In the genomic region with DNA sequence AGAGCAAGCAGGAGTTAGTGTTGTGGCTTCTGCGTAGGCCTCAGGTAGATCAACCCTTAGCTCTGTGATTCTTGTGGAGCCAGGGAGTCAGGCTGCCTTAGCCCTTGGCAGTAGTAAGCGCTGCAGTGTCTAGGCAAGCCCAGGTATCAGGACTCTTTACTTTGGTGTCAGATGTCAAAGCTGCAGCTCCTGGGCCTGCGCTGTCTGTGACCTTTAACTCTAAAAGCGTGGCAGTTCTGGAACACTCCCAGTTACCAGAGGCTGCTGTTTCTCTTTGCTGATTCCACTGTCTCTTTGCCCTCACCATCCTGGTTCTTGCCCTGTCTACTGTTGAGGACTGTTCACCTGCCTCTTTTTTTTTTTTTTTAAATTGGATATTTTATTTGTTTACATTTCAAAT, we compare ENCODE assay signal across 20 mouse cellular contexts. TPM values are rescaled to one million over a fixed set of nuclear protein-coding genes. Genes with fewer than 3 reads are reported as not detected.
DNase-seq lines count a peak whose midpoint lies in the region; ATAC-seq and TF ChIP-seq lines count a peak whose summit lies in the region.
"Had no signal": no experiment of that assay in that cellular context is flagged by ENCODE, and none has a peak within 500 bp of the region (broad histone marks: within the 10 kb centered on the region; RNA-seq: fewer than 3 reads in every experiment).

No protein-coding gene starts in this region.

- 58% methylated on average over 4 of the region's 4 CpGs for WGBS in stomach, embryonic 15.5 days
- 50% methylated on average over 4 of the region's 4 CpGs for WGBS in stomach, postnatal 0 days
- WGBS in liver, embryonic 16.5 days (ENCODE audit: insufficient replicate concordance), result 59% methylated on average over 4 of the region's 4 CpGs

- DNase-seq in gastrocnemius, adult 2 months, result peak; percentile 26
- no peak for DNase-seq in gastrocnemius, postnatal 36 days
- DNase-seq in stomach, postnatal 0 days (ENCODE audit: low spot score), result no peak
- DNase-seq in right cerebral cortex, postnatal 25 days, result no peak
- no peak for DNase-seq in layer of hippocampus, postnatal 14 days (ENCODE audit: low spot score in 2 of 2)
- DNase-seq: adrenal gland, postnatal 10 days; cerebellum, adult 11-12 months; cerebellum, adult 9-10 months; cerebellum, postnatal 25 days; gastrocnemius, postnatal 14 days; heart, postnatal 10 days; heart, postnatal 4 days had no signal

- no peak for TF ChIP-seq CTCF in gastrocnemius, adult 2 months (IDR thresholded peaks at IDR 0.05)
- no peak for TF ChIP-seq CTCF in stomach, postnatal 0 days (IDR thresholded peaks at IDR 0.05; ENCODE audit: low read depth)

- H3K4me1 ChIP-seq in stomach, embryonic 15.5 days, result no peaks in the 10 kb centered on the region
- no peaks in the 10 kb centered on the region for H3K4me1 ChIP-seq in stomach, postnatal 0 days (replicated peaks; ENCODE audit: control insufficient read depth, insufficient read depth)
- H3K4me1 ChIP-seq in liver, embryonic 16.5 days (ENCODE audit: control insufficient read depth, low read depth, low read length), result no peaks in the 10 kb centered on the region; the same call in 1 of the 2 replicates
- H3K4me1 ChIP-seq: embryonic facial prominence, embryonic 15.5 days; forebrain, embryonic 12.5 days had no signal

- peak; percentile 35; the same call in 1 of the 2 replicates for ATAC-seq in stomach, embryonic 15.5 days (ENCODE audit: insufficient read depth, low FRiP score, low read depth)
- ATAC-seq in stomach, postnatal 0 days (ENCODE audit: low FRiP score, low TSS enrichment), result no peak
- peak; percentile 74 for ATAC-seq in liver, embryonic 16.5 days (ENCODE audit: low read depth)
- ATAC-seq: forebrain, embryonic 16.5 days; hindbrain, postnatal 0 days had no signal

- TF ChIP-seq EP300 in stomach, postnatal 0 days (optimal IDR thresholded peaks at IDR 0.05), result no peak

- H3K4me3 ChIP-seq in gastrocnemius, adult 2 months, result no peak overlapping the region
- H3K4me3 ChIP-seq in stomach, embryonic 15.5 days (replicated peaks), result no peak overlapping the region
- no peak overlapping the region for H3K4me3 ChIP-seq in stomach, postnatal 0 days (ENCODE audit: low read depth, low read length)
- H3K4me3 ChIP-seq in liver, embryonic 16.5 days (ENCODE audit: low read depth, low read length), result no peak overlapping the region
- H3K4me3 ChIP-seq: embryonic facial prominence, embryonic 15.5 days; erythroblast, embryonic 14.5 days; forebrain, embryonic 12.5 days; hindbrain, embryonic 13.5 days had no signal

- no peaks in the 10 kb centered on the region for H3K9me3 ChIP-seq in stomach, embryonic 15.5 days
- H3K9me3 ChIP-seq in stomach, postnatal 0 days (ENCODE audit: control insufficient read depth, low read length), result no peaks in the 10 kb centered on the region
- H3K9me3 ChIP-seq in liver, embryonic 16.5 days (replicated peaks; ENCODE audit: control insufficient read depth, low read length), result no peaks in the 10 kb centered on the region
- H3K9me3 ChIP-seq: embryonic facial prominence, embryonic 15.5 days; forebrain, embryonic 12.5 days; hindbrain, embryonic 13.5 days had no signal

- no peak overlapping the region for H3K9ac ChIP-seq in stomach, embryonic 15.5 days
- no peak overlapping the region for H3K9ac ChIP-seq in stomach, postnatal 0 days (ENCODE audit: low read length)
- no peak overlapping the region for H3K9ac ChIP-seq in liver, embryonic 16.5 days (ENCODE audit: low read depth, low read length)
- H3K9ac ChIP-seq: embryonic facial prominence, embryonic 15.5 days; forebrain, embryonic 12.5 days; hindbrain, embryonic 13.5 days had no signal

- intact Hi-C loops in gastrocnemius, adult 2 months (cut with DNase I), result no loop called here
- intact Hi-C loops in gastrocnemius, postnatal 36 days (cut with DNase I), result no loop called here

- no peaks in the 10 kb centered on the region for H3K27me3 ChIP-seq in stomach, embryonic 15.5 days (replicated peaks)
- no peaks in the 10 kb centered on the region for H3K27me3 ChIP-seq in stomach, postnatal 0 days (ENCODE audit: control insufficient read depth, insufficient read depth, low read length)
- H3K27me3 ChIP-seq in liver, embryonic 16.5 days (ENCODE audit: control insufficient read depth, insufficient read depth, low read depth, low read length), result no peaks in the 10 kb centered on the region
- H3K27me3 ChIP-seq: embryonic facial prominence, embryonic 15.5 days; forebrain, embryonic 12.5 days; hindbrain, embryonic 13.5 days had no signal

- no peaks in the 10 kb centered on the region for H3K36me3 ChIP-seq in stomach, embryonic 15.5 days
- no peaks in the 10 kb centered on the region for H3K36me3 ChIP-seq in stomach, postnatal 0 days (ENCODE audit: control insufficient read depth, insufficient read depth, low read length)
- no peaks in the 10 kb centered on the region for H3K36me3 ChIP-seq in liver, embryonic 16.5 days (ENCODE audit: control insufficient read depth, insufficient read depth)
- H3K36me3 ChIP-seq: embryonic facial prominence, embryonic 15.5 days; forebrain, embryonic 12.5 days; hindbrain, embryonic 13.5 days had no signal

- H3K27ac ChIP-seq in gastrocnemius, adult 2 months, result no peak overlapping the region
- H3K27ac ChIP-seq in stomach, embryonic 15.5 days, result no peak overlapping the region
- no peak overlapping the region for H3K27ac ChIP-seq in stomach, postnatal 0 days (replicated peaks)
- no peak overlapping the region for H3K27ac ChIP-seq in liver, embryonic 16.5 days (ENCODE audit: low read length)
- H3K27ac ChIP-seq: embryonic facial prominence, embryonic 15.5 days; forebrain, embryonic 12.5 days; hindbrain, embryonic 13.5 days; hindbrain, postnatal 0 days had no signal

- no peak overlapping the region for H3K4me2 ChIP-seq in stomach, embryonic 15.5 days
- H3K4me2 ChIP-seq in stomach, postnatal 0 days (replicated peaks; ENCODE audit: low read depth), result no peak overlapping the region
- H3K4me2 ChIP-seq in liver, embryonic 16.5 days (ENCODE audit: low read depth, low read length), result no peak overlapping the region
- H3K4me2 ChIP-seq: embryonic facial prominence, embryonic 15.5 days; forebrain, embryonic 12.5 days; hindbrain, embryonic 13.5 days had no signal

RNA-seq across cellular contexts. Expression of a gene that starts 23.0 kb away (rescaled TPM):
- total RNA-seq in gastrocnemius, adult 2 months (2021), result under 1 TPM; 0.41 to 0.98 TPM
- total RNA-seq in gastrocnemius, postnatal 36 days (2021), result under 1 TPM; 0.59 to 0.76 TPM
- polyA plus RNA-seq in stomach, embryonic 15.5 days (2015; fragmentation: Nextera tagmentation; extraction: Ambion mirVana), result 6.2 and 7.0 TPM in 2 replicates
- 4.1 and 5.2 TPM in 2 replicates for polyA plus RNA-seq in stomach, postnatal 0 days (2015; fragmentation: Nextera tagmentation; extraction: Ambion mirVana)
- 2.4 and 3.1 TPM in 2 replicates for polyA plus RNA-seq in liver, embryonic 16.5 days (2015; fragmentation: Nextera tagmentation; extraction: Ambion mirVana)
- 10 to 100 TPM; 10.6 to 12.3 TPM for total RNA-seq in layer of hippocampus, postnatal 14 days (2021)
- polyA plus RNA-seq: erythroblast, embryonic 14.5 days had no signal

Comparison
In these comparisons a context has a peak if more than half of its experiments do, and no peak if none do; other contexts are left out.
1. RNA of a gene that starts 23.0 kb away (total RNA-seq): 10.6 to 12.3 TPM in layer of hippocampus, postnatal 14 days; 0.41 to 0.98 TPM in gastrocnemius, adult 2 months and 0.59 to 0.76 TPM in gastrocnemius, postnatal 36 days; every median in the first group is over 4 times any median in the second.